Mouse (Mus musculus): ENCODE data around the gene Rere. TPM values are rescaled to one million over a fixed set of nuclear protein-coding genes. Genes with fewer than 3 reads are reported as not detected.
A peak's percentile ranks its signal among the peaks of the same experiment; 100 is the strongest.

Rere gene
- 10 to 100 TPM; 53.8 to 56.9 TPM for total RNA-seq (2021)
- long read RNA-seq, experiment 1, partial matches to known transcripts, result 16 of 30 reads
- long read RNA-seq, experiment 1, other reads (novel, unspliced or antisense), result 12 of 30 reads
- long read RNA-seq, experiment 2, partial matches to known transcripts, result 12 of 23 reads
- long read RNA-seq, experiment 2, other reads (novel, unspliced or antisense), result 11 of 23 reads

DNA sequence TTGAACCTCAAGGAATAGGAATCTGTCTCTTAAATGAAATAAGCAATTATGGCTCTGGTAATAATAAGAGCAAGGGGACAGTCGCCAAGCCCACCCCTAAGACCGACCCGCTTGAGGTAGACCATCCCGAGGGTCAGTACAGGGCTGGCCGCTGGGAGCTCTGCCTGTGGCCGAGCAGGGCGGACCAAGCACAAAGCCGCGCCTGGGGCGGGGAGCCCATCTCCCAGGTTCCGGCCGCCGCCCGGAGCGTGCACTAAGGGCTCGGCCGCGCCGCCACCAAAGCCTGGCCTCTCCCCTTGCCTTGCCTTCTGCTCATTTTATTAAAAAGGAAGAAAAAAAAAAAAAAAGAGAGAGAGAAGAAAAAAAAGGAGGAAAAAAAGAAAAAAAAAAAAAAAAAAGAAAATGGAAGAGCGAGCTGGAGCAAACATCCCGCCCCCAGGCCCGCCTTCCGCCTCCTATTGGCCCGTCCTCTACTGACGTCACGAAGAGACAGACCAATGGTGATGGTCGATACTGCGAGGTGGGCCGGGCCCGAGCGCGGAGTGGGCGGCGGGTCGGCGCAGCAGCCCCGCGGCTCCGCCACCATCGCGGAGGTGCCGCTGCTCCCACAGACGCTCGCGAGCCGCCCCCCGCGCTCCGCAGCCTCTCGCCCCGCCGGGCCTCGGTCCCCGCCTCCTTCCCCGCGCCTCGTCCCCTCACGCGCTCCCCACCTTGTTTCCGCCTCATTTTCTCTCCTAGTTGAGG lies at the start of gene Rere:
Rere (plus strand) TSS at position 629 of the 744 bp plus-strand sequence.
- peak; percentile 98 for DNase-seq

DNA sequence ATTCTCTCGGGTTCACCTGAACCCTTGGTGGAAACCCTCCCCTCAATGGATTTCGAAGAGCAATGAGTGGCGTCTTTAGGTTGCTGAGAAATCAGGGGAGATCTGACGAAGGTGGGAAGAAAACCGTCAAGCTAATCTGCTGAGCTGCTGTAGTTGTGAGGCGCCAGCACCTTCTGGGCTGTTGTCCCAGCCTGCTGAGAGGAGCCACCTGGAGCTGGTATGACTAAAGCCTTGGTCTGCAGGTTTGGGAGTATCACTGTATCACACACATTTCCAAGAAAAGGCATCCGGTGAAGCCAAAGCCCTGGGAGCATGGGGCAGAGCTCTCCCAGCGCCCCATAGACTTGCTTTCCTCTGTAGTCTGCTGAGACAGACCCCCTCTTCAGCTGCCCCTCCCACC lies 49.6 kb upstream of the Rere start:
- DNase-seq, result no peak

DNA sequence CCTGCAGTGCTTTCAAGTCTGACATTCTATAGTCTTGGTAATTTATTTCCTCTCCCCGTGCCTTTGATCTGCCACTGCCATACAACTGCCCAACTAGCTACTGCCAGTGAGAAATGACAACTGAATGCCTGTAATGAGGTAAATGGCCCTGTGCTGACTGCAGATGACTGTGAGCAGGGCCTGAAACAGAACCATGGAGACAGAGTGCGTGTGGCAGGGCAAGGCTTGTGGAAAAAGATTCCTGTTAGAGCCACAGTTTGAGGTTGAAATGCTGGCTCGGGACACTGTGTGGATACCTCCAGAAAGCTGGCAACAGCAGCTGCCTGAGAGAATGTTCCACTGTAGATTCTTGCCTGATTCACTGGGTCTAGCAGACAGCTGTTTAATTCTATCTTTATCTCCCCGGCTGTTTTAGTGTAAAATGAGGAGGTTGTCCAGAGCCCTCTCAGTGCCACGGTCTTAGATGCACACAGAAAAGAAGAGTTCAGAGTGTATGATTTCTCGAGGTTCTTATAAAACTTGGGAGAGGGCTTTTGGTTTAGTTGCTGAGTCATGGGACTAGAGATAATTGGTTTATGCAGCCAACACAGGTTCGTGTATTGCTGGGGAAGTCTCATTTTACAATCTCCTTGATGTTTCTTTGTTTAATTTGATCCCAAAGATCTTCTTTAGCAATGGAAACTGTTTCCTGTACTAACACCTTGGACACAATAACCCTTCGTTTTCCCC lies 46.7 kb upstream of the Rere start:
- no peak for DNase-seq

DNA sequence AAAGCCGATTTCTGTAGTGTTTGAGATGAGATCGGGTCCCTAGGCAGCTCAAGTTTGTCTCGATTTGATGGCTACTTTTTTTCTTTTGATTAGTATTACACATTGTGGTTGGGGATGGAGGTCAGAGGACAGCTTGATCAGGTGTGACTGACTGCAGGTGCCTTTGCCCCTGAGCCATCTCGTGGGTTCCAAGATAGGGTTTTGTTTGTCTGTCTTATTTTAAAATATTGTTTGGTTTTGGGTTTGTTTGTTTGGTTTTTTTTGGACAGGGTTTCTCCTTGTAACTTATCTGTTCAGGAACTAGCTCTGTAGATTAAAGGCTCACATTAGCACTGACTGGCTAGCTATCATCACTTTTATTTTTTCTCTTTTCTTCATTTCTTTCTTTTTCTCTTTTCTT lies 45.9 kb upstream of the Rere start:
- DNase-seq, result no peak

DNA sequence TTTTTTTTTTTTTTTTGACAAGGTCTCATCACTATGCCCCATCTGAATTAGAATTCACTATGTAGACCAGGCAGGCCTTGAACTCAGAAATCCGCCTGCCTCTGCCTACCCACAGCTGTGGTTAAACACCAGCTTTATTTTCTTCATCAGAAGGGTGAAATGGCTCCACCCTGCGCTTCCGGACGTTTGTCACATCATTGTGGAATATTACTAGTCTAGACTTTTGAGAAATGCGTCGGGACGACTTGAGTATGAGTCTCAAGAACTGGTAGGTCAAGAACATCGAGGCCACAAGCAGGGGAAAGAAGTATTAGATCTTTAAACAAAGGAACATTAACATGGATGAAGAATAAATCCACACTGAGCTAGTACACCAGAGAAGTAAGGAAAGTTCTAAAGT lies 45.4 kb upstream of the Rere start:
- DNase-seq, result no peak

DNA sequence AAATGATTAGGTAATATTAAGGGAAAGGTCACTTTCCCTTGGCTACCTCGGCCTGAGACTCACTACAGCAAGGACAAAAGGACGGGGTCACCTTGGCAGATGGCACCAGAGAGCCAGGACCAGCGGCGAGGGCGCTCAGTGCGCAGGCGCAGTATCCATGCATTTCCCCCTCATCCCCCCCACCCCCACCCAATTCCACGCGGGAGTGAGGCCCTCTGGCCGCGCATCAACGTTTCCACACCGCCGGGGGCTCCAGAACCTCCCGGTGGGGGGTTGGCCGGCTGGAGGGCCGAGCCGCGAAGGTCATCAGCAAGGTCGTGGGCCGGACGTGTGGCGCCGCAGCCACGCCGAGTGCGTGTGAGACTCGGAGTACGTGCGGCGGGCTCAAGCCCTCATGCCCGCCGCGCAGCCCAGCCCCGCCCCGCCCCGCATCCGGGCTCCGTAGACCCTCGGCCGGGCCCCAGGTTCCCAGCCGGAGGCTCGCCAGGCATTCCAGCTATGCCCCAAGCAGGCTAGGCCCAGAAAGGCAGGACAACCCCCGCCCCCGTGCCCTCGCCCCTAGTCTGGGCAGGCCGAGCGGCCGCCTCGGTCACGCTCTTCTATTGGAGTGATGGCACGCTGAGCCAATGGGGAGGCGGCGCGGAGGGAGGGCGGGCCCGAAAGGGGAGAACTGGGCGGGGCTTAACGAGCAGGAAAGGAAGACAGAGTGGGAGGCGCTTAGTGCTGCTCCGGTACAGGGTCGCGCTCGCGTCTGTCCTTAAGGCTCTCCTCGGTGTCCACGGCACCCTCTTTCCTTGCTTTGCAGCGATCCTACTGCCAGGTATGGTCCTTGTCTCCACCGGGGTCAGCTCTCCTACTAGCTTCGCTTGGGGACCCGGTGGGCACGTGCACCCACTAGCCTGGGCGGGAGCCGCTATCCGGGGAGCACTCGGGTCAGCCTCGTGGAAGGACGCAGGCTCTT lies 44.6 kb upstream of the Rere start, which contains the start of gene Eno1:
Eno1 (plus strand) TSS at position 201 of the 961 bp plus-strand sequence.
- DNase-seq, result peak; percentile 98

DNA sequence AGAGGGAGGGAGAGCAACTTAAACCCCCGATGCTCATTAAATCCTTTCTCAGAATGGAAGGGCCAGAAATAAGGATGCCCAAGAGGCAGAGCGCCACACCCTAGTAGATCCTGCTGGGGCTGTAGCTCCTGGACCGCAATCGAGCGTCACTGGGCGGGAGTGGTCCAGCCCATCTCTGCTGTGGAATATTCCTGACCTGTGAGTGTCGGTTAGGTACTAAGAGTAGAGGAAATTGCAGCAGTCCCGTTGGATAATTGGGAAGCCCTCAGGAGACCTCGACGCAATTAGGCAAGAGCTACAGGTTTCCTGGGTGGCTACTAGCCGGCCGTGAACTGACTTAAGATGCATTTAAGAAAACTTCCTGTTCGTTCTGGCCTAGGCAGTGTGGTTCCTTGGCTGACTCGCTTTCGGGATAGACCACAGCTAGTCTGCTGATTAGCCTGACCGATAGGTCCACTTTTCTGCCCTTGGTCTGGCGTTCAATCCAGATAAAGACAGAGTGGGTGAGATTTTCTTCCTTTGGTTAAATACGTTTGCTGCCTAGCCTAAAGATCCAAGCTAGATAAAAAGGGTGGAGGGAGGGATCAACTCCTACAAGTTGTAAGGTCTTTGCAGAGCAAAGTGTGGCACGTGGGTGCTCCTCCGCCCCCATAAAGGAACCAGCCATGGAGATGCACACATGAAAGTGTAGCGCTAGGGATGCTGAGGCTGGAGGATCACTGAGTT lies 43.6 kb upstream of the Rere start:
- no peak for DNase-seq

DNA sequence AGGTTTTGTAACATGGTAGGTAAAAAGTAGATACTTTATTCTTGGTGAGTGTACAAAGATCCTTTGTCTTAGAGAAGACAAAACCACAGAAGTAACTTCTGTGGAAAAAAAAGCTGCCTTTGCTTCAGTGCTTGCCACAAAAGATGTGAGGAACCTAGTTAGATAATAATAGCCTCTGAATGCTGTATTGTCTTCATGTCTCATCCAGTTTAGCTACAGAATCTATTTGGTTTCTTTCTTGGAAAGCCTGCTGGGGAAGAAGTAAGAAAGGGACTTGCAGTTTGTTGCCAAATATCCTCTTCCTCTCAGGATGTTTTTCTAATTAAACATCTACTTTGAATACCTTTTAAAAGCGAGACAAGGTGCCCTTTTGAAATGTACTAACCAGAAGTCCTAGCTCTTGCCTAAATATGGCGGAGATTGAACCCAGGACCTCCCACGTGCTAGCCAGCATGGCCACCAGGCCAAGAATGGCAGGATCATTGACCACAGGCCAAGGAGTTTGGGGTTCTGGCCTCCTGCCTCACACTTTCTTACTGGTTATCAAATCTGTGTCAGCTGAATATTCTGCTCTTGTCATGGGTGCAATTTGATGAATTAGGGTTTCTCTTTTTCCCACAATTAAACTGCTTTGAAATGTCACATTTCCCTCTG lies 42.9 kb upstream of the Rere start:
- peak; percentile 48 for DNase-seq

DNA sequence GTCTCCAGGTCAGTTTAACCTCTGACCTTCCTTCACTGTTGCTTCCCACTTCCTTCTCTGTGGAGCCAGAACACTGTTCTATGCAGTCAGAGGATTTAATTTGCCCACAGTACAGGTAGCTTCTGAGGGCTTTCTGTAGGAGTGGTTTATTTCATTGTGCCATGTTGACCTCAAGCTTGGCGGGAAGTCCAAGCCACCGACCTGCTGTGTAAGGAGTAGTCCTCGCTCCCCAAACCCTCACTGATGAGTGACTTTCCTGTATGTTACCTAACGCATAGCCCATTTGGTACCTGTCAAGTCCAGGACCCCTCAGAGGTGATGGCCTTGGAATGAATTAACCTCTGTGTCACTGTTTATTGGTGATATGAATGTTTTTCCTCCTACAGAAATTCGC lies 42.4 kb upstream of the Rere start:
- no peak for DNase-seq

DNA sequence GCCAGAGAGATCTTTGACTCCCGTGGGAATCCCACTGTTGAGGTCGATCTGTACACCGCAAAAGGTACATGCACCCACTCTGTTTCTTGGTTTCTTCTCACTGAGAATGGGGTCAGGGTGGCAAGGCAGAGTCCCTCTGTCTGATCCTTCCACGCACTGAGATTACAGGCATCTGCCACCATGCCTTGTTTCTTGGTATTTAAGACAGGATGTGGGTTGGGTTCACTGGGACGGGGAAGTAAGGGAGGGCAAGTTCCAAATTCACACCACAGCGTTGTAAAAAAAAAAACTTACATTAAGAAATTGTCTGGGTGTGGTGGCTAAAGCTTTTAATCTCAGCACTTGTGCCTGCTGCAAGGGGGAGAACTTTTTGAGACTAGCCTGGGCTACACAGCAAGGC lies 41.9 kb upstream of the Rere start:
- DNase-seq, result no peak

DNA sequence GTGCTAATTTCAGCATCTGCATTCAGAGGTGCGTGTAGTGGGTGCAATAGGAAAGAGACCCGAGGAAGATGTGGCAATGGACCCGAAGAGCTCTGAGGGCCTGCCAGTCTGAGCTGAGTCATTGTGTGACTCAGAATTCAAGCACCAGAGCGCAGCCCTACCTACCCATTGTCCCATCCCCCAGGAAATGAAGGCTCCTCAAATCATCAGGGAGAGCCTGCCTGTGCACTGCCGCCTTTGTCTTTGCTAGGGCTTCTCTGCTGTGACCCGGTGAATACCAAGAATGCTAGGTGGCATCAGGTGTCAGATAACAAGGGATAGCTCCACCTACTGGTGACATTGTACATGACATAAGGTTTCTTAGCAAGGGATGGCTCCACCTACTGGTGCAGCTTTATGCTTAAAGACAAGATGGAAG lies 41.5 kb upstream of the Rere start:
- peak; percentile 52 for DNase-seq

DNA sequence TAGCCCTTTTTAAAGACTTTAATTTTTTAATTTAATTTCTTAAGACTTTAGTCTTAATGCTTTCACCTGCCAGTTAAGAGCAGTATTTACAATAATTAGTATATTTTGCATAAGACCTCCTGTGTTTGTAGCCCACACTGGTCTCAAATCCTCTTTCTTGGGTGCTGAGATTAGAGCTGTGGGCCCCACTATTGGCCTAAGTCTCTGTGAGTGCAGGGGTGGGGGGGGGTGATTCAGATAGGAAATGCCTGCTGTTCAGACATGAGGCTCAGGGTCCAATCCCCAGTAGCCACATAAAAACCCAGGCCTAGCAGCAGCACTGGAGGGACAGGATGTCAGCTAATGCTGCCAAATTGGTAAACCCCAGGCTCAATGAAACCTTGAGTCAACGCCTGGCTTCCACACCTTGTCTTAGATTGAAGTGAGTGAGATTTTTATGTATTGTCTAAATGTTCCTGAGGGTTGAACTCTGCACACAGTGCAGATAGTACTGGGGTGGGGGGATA lies 41.0 kb upstream of the Rere start:
- no peak for DNase-seq

DNA sequence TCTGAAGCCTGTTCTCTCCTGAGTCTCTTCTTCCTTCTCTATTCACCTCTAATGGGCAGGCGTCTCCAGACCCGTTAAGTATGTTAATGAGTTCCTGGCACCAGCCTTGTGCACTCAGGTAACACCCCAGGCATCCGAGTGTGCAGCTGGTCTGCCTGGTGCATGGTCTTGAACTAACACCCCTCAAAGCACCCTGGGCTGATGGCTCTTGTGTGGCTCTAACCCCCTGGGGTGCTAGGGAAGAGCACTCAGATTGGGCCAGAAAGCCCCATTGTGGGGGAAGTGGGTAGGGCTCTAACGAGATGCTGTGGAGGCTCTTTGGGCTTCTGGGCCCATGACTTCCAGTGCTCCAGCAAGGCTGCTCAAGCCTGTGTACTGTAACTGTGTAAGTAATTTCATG lies 39.7 kb upstream of the Rere start:
- DNase-seq, result no peak

DNA sequence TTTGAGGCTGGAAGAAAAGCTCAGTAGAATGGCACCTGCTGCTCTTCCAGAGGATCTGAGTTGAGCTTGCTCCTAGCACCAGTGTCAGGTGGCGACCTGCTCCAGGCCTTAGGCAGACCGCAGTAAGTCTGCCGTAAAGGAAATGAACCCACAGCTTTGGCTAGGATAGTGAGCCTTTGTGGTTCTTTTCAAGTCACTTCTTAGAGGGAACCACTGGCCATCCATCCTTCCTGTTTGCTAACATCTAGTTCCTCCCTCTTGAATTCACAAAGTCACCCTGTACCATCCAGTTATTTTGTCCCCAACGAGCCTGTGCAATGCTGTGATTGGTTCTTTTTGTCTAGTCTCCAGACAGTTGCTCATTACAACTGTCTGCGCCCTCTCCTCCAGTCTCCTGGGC lies 38.7 kb upstream of the Rere start:
- no peak for DNase-seq

DNA sequence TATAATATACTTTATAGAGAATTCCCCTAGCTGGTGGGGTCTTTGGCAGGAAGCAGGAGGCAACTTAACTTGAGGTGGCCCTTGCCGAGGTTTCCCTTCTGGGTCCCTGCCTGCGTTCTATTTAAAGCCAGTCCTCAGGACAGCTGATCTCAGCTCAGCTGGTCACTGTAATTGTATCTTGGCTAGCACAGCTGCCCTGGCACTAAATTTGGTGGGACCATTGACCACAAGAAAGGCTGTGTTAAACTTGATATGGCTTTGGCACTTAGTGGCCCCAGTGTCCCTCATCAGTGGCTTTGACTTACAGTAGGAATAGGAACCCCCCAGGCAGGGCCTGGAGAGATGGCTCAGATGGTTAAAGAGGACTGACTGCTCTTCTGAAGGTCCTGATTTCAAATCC lies 35.6 kb upstream of the Rere start:
- DNase-seq, result peak; percentile 47

DNA sequence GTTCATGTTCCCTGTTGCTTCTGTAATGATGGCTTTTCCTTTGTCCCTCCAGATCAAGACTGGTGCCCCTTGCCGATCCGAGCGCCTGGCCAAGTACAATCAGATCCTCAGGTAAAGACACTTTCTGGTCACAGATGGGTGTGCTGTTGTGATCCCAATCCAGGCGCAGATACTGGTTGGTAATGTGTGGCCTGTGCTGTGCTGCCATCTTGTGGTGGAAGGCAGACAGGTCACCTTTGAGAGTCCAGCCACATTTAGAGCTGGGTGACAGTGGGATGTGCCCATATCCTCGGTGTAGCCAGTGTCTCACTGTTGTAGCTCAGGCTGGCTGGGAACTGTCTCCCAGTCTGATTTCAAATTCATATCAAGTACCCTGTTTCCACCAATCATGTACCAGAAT lies 33.4 kb upstream of the Rere start:
- DNase-seq, result peak; percentile 62

DNA sequence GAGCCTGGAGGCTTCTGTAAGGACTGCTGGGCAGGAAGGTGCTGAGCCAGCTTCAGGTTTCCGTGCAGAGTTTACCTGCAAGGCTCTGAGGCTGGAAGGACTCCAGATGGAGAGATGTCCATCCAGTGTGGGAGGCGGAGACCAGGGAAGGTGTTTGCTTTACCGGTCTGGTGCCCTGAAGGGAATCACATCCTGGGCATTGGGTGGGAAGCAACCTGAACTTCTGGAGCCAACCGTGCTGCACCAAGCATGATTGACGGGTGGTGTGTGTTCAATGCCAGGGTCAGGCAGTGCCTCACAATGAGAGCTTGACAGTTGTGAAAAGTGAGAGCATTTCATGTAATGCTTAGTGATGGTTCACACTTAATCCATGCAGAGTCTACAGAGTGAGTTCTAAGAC lies 32.5 kb upstream of the Rere start:
- no peak for DNase-seq

DNA sequence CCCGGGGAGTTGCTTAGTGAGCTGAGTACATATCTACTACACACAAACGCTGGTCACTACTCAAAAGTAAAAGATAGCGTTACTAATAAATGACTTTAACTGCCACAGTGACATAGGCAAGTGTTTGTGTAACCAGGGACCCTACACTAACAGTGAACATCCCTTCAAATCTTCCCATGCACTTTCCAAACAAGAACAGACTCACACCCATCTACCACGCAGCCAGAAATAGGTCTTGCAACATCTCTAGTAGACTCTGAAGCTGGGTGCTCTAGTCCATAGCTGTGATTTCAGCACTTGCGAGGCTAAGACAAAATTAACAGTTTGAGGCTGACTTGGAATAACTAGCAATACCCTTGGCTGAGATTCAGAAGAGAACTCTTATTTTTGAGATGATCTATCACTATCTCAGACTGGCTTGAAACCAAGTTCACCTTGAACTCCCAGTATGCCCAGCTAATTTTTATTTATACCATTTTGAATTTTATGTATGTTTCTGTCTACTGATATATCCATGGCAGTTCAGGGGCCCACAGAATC lies 31.6 kb upstream of the Rere start:
- DNase-seq, result no peak

DNA sequence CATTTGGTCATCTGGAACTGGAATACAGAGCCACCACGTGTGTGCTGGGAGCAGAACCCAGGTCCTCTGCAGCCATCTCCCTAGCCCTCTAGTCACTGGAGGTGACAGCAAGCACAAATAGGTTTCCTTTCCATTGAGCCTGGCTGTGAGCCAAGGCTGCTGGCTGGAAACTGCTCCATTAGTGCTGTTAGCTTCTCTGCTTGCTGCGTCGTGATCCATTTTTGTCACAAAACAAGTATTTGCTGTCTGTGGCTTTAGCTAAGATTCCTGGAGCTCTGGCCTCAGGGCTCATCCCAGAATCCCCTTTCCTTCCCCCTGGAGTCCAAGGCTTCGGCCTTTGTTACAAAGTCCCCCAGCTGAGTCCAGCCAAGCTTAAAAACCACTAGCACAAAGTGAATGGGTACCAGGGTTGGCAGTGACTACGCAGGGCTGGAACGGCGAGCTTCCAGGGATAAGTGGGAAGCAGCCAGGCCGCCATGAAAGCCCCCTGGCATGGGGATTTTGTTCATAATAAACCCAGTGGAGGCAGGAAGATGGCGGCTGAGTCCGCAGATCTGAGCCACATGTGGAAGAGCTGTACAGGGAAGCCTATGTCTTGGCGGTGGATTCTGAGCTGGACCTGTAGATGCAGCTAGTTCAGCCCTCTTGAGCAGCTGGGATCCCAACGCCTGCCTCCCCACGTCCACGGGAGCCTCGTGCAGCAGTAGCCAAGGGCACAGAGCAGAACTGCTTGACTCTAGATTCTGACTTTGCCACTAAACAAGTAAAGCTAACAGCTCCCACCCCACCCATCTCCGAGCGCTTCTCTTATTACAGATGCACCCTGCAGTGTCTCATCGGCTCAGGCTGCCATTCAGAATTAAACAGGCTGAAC lies 30.7 kb upstream of the Rere start:
- DNase-seq, result no peak

Data from gastrocnemius, postnatal 10 days (tissue).